Mouse (Mus musculus): ENCODE results near the gene Pacsin2.
"Not testable (repeated sequence)": the region's sequence is repeated elsewhere in the genome, so short reads cannot be mapped to it uniquely, and the experiment has no call there.

Pacsin2 gene

GRCm38 (mm10) chr15:83478096-83478495 lies 13.7 kb upstream of the Pacsin2 start:
- DNase-seq (ENCODE audit: low read depth): no peak

DNA sequence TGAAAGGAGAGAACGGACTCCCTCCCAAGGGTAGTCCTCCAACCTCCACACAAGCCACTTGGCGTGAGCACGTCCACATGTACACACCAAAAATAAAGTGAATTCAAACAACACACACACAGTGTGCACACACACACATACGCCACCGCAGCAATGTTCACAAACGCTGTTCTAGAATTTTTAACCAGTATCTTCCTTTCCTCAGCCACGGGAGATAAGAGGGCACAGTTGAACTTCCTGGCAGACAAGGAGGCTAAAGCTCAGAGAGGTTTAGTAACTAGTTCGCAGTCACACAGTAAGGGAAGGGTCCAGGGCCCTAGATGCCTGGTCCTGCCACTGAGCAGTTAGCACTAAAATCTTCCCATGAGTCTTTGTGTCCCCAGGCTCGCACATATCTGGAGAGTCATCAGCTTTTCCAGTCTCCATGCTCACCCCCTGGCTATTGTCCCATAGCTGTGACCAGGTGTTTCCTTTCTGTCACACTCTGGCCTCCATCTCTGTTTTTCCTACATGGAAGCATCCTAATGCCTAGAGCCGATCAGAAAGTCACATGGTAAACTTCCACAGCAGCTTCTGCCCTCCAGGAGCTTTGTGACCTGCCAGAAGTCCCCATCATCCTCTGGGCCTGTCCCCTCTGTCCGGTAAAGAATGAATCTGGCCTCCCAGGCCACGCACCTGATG lies 12.3 kb upstream of the Pacsin2 start:
- DNase-seq (ENCODE audit: low read depth): no peak

DNA sequence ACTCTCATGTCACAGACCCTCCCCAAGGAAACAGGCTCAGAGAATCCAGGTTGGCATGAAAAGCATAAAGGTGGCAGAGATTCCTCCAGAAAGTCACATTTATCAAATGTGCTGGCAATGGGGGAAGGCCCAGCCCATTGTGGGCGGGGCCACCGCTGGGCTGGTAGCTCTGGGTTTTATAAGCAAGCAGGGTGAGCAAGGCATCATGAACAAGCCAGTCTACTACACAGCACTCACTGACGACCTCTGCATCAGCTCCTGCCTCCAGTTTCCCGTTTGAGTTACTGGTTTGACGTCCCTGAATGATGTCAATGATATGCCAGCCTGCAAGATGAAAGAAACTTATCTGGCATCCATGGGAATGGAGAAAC lies 10.0 kb upstream of the Pacsin2 start:
- no peak for DNase-seq (ENCODE audit: low read depth)

DNA sequence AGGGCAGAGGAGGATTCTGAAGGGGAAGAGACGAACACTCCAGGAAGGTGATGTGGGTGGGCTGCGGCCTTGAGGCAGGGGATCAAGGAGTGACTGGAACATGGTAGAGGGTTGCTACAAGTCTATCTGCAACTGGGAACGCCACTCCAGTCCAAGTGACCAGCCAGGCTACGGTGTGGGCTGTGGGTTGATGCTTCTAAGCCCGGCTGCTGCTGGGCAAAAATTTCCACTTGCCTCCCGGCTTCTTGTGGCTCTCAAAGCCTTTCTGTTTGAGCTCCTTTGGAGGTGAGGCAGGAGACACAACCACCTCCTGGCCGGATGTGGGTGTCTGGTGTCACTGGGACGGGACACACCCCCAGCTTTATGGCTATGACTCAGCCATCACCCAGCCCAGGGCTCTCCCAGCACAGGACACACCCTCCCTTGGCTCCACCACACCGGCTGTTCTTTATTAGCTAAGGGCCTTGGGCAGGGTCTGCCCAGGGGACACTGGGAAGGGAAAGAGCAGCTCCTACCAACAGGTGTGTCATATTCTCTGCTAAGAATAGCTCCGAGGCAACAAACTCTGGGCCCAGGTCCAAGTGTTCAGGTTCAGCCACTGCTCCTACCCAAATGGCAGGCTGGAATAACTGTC lies 9.5 kb upstream of the Pacsin2 start:
- DNase-seq (ENCODE audit: low read depth): no peak

DNA sequence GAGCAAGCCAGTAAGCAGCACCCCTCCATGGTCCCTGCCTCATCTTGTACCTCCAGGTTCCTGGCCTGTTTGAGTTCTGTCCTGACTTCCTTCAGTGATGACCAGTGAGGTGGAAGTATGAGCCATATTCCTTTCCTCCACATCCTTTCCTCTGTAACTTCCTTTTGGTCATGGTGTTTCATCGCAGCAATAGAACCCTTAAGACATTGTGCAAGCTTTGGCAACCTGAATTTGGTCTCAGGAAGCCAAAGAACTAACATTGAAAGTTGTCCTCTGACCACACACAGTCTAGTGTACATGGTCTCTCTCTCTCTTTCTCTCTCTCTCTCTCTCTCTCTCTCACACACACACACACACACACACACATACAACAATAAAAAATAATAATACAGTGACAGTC lies 8.8 kb upstream of the Pacsin2 start:
- DNase-seq (ENCODE audit: low read depth): no peak

DNA sequence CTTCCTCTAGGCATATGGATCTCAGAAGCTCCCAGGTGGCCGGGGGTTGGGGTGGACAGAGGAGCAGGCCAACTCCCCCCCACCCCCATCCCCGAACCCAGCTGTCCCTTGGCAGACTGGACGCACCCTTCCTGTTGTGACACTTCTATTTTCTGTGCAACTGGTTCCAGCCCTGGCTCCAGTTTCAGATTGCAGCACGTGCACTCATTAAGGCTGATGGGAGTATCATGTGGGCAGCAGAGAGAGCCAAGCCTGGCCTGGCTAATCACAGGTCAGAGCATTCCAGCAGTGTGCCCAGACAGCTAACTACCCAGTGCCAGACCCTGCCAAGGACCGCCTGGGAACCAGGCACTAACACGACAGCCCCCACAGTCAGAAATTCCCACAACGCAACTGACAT lies 7.1 kb upstream of the Pacsin2 start:
- no peak for DNase-seq (ENCODE audit: low read depth)

DNA sequence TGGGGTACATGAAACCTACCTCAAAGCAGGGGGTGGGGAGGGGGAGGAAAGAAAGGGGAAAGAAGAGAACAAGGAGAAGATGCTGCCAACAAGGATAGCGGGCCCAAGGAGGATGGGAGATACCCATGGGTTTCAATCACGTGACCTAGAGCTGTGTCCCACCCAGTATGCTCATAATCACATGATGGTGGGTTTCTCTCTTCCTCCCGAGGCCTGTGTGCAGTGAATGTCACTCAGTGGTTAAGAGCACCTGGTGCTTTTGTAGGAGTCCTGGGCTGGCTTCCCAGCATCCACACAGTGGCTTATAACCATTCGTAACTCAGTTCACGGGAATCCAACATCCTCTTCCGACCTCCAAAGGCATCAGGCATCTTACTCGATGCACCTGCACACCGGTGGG lies 6.0 kb upstream of the Pacsin2 start:
- DNase-seq (ENCODE audit: low read depth): no peak

- DNase-seq (ENCODE audit: low read depth): no peak
These were observed 4.9 kb upstream of the Pacsin2 start for GRCm38 (mm10) chr15:83469279-83469821.

DNA sequence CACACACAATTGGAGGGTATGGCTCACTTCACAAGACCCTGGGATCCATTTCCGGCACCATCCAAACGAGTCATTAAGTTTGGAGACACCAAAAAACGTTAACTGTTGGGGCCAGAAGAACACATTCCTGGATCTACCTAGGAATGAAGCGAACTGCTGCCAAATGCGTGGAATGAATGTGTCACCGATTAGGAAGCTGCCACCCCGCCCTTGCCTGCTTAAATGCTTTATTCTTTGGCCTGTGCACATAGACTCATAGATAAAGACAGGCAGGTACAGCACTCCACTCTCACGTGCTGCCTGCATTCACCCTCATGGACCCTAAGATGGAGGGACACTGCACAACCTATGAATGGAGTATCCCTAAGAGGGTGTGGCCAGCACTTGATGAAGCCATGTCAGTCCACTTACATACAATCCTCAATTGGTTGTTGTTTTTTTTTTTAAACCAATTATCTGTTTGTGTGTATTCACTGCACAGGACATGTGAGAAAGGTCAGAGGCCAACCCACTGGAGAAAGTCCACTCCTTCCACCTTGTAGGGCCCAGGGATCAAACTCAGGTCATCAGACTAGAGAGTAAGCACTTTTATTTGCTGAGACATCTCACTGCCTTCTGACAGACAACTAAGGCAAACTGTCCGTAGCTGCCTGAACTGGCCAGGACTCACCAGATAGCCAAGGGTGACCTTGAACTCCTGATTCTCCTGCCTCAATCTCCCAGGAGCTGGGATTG lies 3.0 kb upstream of the Pacsin2 start:
- no peak for DNase-seq (ENCODE audit: low read depth)

GRCm38 (mm10) chr15:83466331-83466730 lies 1.9 kb upstream of the Pacsin2 start:
- no peak for DNase-seq (ENCODE audit: low read depth)

DNA sequence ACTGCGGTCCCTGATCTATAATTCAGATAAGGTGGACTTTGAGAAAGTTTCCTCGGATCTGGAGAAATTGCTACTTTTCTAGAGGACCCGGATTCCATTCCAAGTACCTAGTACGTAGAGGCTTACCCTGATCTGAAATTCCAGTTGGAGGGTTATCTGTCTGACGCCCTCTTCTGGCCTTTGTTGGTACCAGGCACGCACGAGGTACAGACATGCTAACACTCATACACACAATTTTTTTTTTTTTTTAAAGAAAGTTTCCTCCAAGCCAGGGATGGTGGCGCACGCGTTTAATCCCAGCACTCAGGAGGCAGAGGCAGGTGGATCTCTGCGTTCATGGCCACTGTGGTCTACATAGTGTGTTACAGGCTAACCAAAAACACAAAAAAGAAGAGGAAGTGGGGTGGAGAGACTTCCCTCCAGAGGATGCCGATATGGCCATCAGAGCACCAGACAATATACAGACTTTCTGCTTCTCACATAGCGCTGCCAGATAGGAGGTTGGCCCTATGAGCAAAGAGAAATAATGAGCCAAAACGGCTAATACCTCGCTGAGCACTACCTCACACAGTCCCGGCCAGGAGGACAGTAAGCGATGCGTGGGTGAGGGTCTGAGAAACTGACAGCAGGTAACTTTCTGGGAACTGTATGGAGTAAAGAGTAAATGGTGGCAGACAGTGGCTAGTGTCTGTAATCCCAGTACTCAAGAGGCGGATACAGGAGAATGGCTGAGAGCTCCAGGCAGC lies 672 bp upstream of the Pacsin2 start:
- DNase-seq (ENCODE audit: low read depth): no peak

GRCm38 (mm10) chr15:83463369-83464082 lies 880 bp downstream of the Pacsin2 start:
- no peak for DNase-seq (ENCODE audit: low read depth)

GRCm38 (mm10) chr15:83462349-83462748 lies 2.1 kb downstream of the Pacsin2 start:
- DNase-seq (ENCODE audit: low read depth): not testable (repeated sequence)

- DNase-seq (ENCODE audit: low read depth): no peak
These were observed 3.5 kb downstream of the Pacsin2 start for GRCm38 (mm10) chr15:83460891-83461290.

DNA sequence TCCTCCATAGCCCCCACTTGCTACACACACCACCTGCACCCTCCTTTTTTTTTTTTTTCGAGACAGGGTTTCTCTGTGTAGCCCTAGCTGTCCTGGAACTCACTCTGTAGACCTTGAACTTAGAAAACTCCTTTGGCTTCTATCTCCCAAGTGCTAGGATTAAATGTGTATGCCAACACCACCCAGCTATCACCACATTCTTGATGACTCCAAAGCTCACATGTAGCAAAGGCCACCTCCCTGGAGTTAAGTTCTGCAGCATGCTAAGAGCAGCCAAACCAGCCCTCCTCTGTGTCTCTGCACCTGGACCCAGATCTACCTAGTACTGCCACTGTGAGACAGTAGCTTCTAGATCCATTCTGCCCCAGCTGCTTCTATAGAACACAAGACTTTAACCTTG lies 6.9 kb downstream of the Pacsin2 start:
- no peak for DNase-seq (ENCODE audit: low read depth)

DNA sequence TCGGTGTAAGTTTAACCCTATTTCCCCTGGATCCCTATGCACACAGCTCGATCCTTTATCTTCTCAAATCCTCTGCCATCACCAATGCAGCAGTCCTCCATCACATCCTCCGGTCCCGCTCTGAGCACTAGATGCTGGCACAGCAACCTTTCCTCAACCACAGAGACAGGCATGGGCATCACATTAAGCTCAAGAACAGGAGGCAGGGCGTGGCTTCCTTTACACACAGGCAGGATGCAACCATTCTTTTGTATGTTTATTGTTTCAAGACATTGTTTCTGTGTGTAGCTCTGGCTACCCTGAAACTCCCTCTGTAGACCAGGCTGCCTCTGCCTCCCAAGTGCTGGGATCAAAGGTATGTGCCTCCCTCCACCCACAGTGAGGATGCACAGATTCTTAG lies 8.8 kb downstream of the Pacsin2 start:
- no peak for DNase-seq (ENCODE audit: low read depth)

DNA sequence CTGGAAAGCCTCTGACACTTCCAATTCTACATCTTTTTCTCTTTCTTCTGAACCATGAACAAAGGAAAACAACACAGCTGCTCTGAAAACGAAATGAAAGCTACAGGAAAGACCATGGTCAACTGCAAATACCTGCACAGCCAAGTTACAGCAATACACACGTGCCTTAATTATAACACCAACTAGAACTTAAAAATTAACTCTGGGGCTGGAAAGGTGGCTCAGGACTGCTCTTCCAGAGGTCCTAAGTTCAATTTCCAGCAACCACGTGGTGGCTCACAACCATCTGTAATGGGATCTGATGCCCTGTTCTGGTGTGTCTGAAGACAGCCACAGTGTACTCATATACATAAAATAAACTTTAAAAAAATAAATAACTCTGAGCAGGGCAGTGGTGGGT lies 9.4 kb downstream of the Pacsin2 start:
- no peak for DNase-seq (ENCODE audit: low read depth)

DNA sequence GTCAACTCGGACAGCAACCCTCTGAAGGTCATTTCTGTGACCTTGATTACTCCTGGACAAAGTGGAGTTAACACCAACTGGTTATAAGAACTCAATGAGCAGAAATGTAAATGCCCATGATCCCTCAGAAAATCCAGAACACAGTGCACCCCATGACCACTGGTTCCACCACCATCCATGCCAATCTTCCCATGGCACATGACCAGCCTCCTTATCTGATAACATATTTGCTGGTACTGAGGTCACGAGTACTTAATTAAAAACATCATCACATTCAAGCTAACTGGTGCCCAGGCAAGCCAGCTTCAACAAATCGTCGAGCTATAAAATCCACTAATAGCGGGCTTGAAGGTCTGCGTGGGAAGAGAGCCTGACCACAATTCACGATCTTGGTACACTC lies 10.0 kb downstream of the Pacsin2 start:
- no peak for DNase-seq (ENCODE audit: low read depth)

GRCm38 (mm10) chr15:83453879-83454278 lies 10.5 kb downstream of the Pacsin2 start:
- DNase-seq (ENCODE audit: low read depth): no peak

DNA sequence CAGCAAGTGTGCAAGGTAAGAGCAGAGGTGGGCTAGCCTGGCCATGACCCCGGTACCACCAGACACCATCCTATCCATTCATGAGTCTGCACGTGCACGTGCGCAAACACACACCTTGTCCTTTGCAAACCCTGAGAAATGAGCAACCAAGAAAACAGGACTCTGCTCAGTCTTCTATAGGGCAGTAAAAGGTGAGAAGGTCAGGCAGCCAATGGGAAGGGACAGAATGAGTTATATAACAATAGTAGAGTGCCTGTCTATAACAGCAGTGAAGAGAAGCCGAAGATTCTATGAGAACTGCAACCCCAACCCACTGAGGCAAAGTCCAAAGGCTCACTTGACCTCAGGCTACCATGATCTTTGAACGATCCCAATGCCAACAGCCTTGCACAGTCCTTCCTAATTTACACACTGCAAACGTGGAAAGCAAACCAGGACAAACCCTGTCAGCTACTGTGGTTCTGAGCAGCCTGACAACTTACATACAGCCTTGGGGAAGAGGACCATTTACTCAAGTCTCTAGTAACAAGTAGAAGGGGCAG lies 12.1 kb downstream of the Pacsin2 start:
- no peak for DNase-seq (ENCODE audit: low read depth)

DNA sequence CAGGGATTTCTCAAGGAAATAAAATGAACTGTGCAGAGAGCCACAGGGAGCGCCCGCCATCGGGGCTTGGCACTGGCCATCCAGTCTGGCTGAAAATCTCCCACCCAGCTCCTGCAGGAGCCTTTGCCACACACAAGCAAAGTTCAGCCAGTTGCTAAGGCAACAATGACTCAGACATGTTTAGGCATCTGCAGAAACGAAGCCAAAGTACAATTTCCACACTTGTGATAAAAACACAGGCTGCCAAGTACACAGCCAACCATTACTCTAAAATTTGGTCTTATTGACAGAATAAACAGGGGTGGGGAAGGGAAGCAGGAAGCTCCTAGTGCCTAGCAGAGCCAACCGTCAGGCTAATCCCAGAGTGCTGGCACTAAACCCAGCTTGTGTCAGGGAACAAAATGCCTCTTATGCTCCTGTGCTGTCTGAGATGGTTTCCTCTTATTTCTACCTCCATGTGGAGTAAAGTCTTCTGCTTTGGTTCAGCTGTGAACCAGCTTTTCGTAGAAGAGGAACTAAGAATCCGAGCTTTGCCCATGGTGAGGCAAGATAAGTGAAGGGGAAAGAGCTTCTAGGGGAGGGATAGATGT lies 12.7 kb downstream of the Pacsin2 start:
- no peak for DNase-seq (ENCODE audit: low read depth)
